Mouse (Mus musculus) C2C12 (cell line): ENCODE results near the gene Akap5.

Experiments used
- CTCF ChIP-seq: IDR thresholded peaks from one replicate; pipeline ENCODE4 v1.5.1; 2011; ENCODE audit not compliant: control insufficient read depth, insufficient read depth, insufficient read length
- MAX ChIP-seq: IDR thresholded peaks from one replicate; pipeline ENCODE4 v1.6.1; 2011; ENCODE audit warnings: mild to moderate bottlenecking, control low read depth
- USF1 ChIP-seq: IDR thresholded peaks from one replicate; pipeline ENCODE4 v1.6.1; 2011; ENCODE audit warnings: low read depth, mild to moderate bottlenecking, control low read depth, moderate library complexity

GRCm38 (mm10) chr12:76303474-76303873 is 21.2 kb upstream of the Akap5 start:
- TF ChIP-seq CTCF (no peak), MAX (no peak), USF1 (no peak)
